Mouse (Mus musculus) lung, adult 2 months (tissue): ENCODE measurements around the gene Gcsam.

Experiments
- CTCF ChIP-seq: fragments of 200-500 bp; IDR thresholded peaks from 2 replicates; pipeline ENCODE4 v1.5.1; 2011; ENCODE audit warnings: mild to moderate bottlenecking, low read length, control low read depth; ENCODE audit not compliant: insufficient read depth
- POLR2A ChIP-seq: fragments of 200-500 bp; IDR thresholded peaks from 2 replicates; pipeline ENCODE4 v1.6.1; 2011; ENCODE audit warnings: low read depth, mild to moderate bottlenecking, control low read depth, low read length, borderline replicate concordance; ENCODE audit errors: extremely low read depth

GRCm38 (mm10) chr16:45651497-45651896, 41.3 kb downstream of the Gcsam start:
- TF ChIP-seq CTCF (no peak), POLR2A (no peak)
